Comparison of ENCODE assay signal across 8 mouse cellular contexts in the genomic region with DNA sequence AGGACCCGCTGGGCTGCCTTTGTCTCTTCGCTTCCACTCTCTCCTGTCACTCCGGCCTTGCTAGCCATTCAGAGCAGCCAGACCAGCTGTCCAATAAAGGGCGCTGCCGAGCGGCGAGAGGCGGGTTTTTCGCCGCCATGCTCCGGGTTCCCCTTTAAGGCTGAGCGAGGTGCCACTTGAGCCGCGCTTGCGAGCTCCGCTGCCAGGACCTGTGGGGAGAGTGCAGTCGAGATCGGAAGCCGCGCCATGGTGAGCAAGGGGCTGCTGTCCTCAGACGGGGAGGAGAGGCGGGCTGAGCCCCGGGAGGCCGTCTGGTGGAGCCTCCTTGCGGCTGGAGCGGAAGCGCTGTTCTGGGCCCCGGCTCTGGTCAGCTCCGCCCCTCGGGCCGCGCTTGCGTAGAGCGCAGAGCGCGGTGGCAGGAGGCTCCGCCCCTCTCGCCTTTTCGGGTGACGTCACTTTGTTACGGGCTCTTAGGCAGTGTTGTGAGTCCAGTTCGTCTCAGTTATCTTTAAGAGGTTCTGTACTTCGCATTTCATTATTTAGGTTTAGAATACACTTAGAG. TPM values are rescaled to one million over a fixed set of nuclear protein-coding genes. Genes with fewer than 3 reads are reported as not detected.
DNase-seq lines count a peak whose midpoint lies in the region; ATAC-seq lines count a peak whose summit lies in the region.

A gene (plus strand): TSS at position 151 of the 562 bp plus-strand sequence.

- H3K9ac ChIP-seq in forebrain, embryonic 14.5 days (ENCODE audit: low read length), result peak within 1 kb of the TSS; percentile 85
- peak within 1 kb of the TSS; percentile 91 for H3K9ac ChIP-seq in neural tube, embryonic 15.5 days (replicated peaks)

- peak; percentile 98 for ATAC-seq in forebrain, embryonic 14.5 days
- peak; percentile 99 for ATAC-seq in neural tube, embryonic 15.5 days (ENCODE audit: low FRiP score)

- DNase-seq in ES-CJ7 (ENCODE audit: low read depth, low spot score), result peak; percentile 93
- DNase-seq in cerebellum, adult 11 months, result peak; percentile 93
- peak; percentile 97 for DNase-seq in forebrain, embryonic 14.5 days (ENCODE audit: low spot score)
- DNase-seq in heart, postnatal 14 days, result peak; percentile 94 to 95
- DNase-seq in layer of hippocampus, adult 11-12 months (ENCODE audit: low spot score), result peak; percentile 94
- peak; percentile 94 for DNase-seq in lung, adult 18-20 months
- DNase-seq in testis, postnatal 14 days (ENCODE audit: low spot score), result peak; percentile 91

- H3K4me3 ChIP-seq in forebrain, embryonic 14.5 days (ENCODE audit: low read depth, low read length), result peak within 1 kb of the TSS; percentile 59
- H3K4me3 ChIP-seq in neural tube, embryonic 15.5 days (replicated peaks), result peak within 1 kb of the TSS; percentile 74

- no peaks in the 10 kb centered on the region for H3K4me1 ChIP-seq in forebrain, embryonic 14.5 days (ENCODE audit: control insufficient read depth, insufficient read depth, low read length)
- peaks cover 6% of the 10 kb centered on the region; the same call in 1 of the 2 replicates for H3K4me1 ChIP-seq in neural tube, embryonic 15.5 days

- under 1% methylated on average over 43 of the region's 43 CpGs for WGBS in forebrain, embryonic 14.5 days
- under 1% methylated on average over 43 of the region's 43 CpGs for WGBS in neural tube, embryonic 15.5 days

- no peaks in the 10 kb centered on the region; the same call in 1 of the 2 replicates for H3K9me3 ChIP-seq in forebrain, embryonic 14.5 days (replicated peaks; ENCODE audit: control insufficient read depth, low read length)
- no peaks in the 10 kb centered on the region for H3K9me3 ChIP-seq in neural tube, embryonic 15.5 days (replicated peaks)

- H3K36me3 ChIP-seq in forebrain, embryonic 14.5 days (ENCODE audit: control insufficient read depth, insufficient read depth, low read length), result no peaks in the 10 kb centered on the region
- 0 out of 2 replicates have a peak, but pooled peaks cover 3% of the 10 kb centered on the region for H3K36me3 ChIP-seq in neural tube, embryonic 15.5 days

- peak within 1 kb of the TSS; percentile 51 for H3K4me2 ChIP-seq in forebrain, embryonic 14.5 days (ENCODE audit: low read length)
- H3K4me2 ChIP-seq in neural tube, embryonic 15.5 days, result peak within 1 kb of the TSS; percentile 62

- intact Hi-C loops in heart, postnatal 14 days (cut with DNase I), result loop anchor here (5.0 kb wide), 2 partner anchors 35 to 65 kb away; no protein-coding TSS in a partner anchor

- no peaks in the 10 kb centered on the region for H3K27me3 ChIP-seq in forebrain, embryonic 14.5 days (replicated peaks; ENCODE audit: control insufficient read depth, insufficient read depth, low read length)
- H3K27me3 ChIP-seq in neural tube, embryonic 15.5 days (replicated peaks), result no peaks in the 10 kb centered on the region

- H3K27ac ChIP-seq in forebrain, embryonic 14.5 days (ENCODE audit: low read depth, low read length), result peak within 1 kb of the TSS; percentile 97
- peak within 1 kb of the TSS; percentile 99 for H3K27ac ChIP-seq in neural tube, embryonic 15.5 days (replicated peaks)

RNA-seq across cellular contexts. Expression of the gene that starts here (rescaled TPM):
- 4.8 and 4.9 TPM in 2 replicates for polyA plus RNA-seq in forebrain, embryonic 14.5 days (2014; fragmentation: Nextera tagmentation; extraction: Ambion mirVana)
- total RNA-seq in heart, postnatal 14 days (2021), result 1 to 10 TPM; 2.1 to 2.3 TPM
- 2.0 and 2.2 TPM in 2 replicates for polyA plus RNA-seq in neural tube, embryonic 15.5 days (2015; fragmentation: Nextera tagmentation; extraction: Ambion mirVana)

Comparison
In these comparisons a context has a peak if more than half of its experiments do, and no peak if none do; other contexts are left out.
1. Peak in every context shown above with its lines: DNase-seq, ATAC-seq, H3K4me3 ChIP-seq and H3K27ac ChIP-seq.